Mouse (Mus musculus) testis, postnatal 10 days (tissue): ENCODE data around the gene Ccdc8.

Experiments used
- DNase-seq: peaks from one replicate; pipeline ENCODE4 v3.0.0; 2021; ENCODE audit warnings: low spot score

Gene Ccdc8

GRCm38 (mm10) chr7:16976298-16976697 is 16.2 kb upstream of the Ccdc8 start:
- DNase-seq, result no peak

DNA sequence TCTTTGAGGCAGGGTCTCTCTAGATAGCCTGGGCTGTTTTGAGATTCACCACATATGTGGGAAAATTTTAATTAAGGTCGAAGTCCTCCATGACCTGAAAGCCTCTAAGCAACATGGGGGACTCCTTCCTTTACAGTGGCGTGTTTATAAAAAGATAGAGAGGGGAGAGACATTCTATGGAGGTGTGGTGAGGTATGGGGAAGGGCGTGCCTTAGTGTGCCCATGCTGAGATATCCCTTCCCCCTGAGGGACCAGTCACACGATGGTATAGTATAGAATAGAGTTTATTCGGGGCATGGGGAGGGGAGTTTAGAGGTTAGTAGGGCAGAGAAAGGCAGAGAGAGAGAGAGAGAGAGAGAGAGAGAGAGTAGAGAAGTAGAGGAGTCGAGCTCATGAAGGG is 14.3 kb upstream of the Ccdc8 start:
- no peak for DNase-seq

- no peak for DNase-seq
Measured at GRCm38 (mm10) chr7:16978593-16978992, 13.9 kb upstream of the Ccdc8 start.

- peak; percentile 59 for DNase-seq
Measured at GRCm38 (mm10) chr7:16980348-16980747, 12.2 kb upstream of the Ccdc8 start.

GRCm38 (mm10) chr7:16982859-16983568 is 9.5 kb upstream of the Ccdc8 start, which contains the start of gene Gm42372:
Gene Gm42372 (plus strand): TSS chr7:16983086.
- no peak for DNase-seq

DNA sequence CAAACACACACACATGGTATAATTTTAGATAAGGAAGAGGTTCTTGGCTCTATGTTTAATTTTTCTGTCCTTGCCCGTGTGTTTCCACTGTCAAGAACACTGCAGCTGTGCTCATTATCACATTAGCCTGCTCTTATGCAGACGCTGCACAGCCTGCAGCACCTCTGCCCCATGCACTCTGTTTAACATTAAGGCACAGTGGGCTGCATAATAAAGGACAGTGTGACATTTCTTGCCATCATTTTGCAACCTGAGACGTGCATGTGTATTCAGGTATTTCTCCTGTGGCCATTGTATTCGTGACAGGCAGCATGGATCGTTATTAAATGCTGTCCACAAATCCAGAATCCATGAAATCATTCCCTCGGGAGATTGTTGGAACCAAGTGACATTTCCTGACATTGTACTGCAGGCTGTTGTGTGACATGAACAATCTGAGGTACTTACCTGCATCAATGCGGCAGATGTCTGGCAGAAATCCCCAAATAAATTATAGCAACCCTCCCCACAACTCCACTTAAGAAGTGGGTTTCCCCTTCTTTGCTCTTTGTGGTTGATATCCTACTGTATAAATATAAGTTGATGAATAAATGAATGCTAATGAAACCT is 4.9 kb upstream of the Ccdc8 start:
- no peak for DNase-seq

- peak; percentile 88 for DNase-seq
Measured at GRCm38 (mm10) chr7:16988405-16988804, 4.1 kb upstream of the Ccdc8 start.

- DNase-seq, result no peak
Measured at GRCm38 (mm10) chr7:16990006-16990744, 2.3 kb upstream of the Ccdc8 start.

DNA sequence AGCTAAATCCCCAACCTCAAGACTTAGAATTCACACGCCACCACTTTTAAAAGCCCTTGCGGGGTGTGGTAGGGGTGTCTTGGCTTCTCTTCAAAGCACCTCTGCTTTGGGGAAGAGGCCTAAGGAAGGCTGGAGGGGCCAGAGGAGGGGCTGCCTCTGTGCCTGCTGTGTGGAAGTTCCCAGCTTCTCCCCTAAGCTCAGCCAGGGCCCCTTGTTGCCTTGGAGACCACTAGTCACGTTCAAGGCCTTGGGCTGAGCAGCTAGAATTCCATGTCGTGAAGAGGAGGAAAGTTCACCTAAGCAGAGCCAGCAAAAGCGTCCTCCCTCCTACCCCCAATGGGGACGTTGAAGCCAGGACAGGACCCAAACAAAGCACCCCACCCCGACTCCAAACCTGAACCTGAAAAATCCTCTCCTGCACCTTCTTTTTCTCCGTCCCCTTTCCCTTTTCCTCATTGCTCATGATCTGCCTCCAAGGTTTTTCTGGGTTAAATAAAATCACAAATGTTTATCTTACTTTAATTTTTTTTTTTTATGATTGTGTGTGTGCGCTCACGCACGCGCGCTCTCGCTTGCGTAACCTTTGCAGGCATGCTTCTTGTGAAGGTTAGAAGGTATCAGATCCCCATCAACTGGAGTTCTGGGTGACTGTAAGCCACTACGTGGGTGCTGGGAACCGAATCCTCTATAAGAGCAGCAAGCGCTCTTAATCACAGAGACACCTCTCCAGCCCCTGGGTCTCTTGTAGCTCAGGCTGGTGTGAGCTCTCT is 642 bp upstream of the Ccdc8 start:
- DNase-seq, result peak; percentile 74

DNA sequence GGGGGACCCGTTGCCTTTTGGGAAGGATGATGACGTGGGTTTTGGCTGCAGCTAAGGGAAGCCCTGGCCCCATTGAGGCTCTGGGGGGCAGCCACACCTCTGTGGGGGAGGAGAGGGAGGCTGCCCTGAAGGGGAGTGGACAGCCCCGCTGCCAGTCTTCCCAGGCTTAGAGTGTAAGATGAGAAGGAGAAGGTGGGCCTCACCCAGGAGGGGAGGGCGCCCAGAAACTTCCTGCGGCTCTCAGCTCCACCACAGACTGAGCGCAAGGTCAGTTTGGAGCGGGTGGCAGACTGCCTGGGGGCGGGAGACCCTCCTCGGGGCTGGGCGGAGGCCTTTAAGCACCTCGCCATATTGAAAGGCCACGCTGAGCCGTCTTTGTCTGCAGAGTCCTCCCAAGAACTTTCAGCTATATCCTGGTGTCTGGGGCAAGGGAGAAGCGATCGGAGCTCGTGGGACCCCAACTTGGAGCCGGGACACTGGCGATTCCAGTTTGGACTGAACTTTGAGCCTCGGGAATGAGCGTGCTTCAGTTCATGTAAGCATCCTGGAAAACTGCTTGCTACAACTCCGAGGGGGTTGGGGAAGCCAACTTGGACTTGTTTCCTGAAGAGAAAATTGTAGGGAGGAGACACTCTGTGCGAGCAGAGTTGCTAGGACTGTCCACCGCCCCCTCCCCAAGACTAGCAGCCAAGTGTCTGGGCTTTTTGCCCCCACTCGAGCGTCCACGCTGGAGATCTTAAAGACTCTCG is 1.3 kb downstream of the Ccdc8 start:
- peak; percentile 84 for DNase-seq

- no peak for DNase-seq
Measured at GRCm38 (mm10) chr7:16994400-16994799, 1.9 kb downstream of the Ccdc8 start.

DNA sequence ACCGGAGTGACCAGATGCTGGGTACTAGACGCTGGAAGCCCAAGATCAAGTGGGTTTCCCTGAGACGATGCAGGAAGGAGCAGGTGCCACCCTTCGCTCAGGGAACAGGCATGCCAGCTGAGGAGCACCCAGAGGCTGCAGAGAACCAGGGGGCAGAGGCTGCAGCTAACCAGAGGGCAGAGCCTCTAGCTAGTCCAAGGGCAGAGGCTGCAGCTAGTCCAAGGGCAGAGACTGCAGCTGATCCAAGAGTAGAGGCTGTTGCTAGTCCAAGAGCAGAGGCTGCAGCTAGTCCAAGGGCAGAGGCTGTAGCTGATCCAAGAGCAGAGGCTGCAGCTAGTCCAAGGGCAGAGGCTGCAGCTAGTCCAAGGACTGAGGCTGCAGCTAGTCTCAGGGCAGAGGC is 2.8 kb downstream of the Ccdc8 start:
- DNase-seq, result no peak

DNA sequence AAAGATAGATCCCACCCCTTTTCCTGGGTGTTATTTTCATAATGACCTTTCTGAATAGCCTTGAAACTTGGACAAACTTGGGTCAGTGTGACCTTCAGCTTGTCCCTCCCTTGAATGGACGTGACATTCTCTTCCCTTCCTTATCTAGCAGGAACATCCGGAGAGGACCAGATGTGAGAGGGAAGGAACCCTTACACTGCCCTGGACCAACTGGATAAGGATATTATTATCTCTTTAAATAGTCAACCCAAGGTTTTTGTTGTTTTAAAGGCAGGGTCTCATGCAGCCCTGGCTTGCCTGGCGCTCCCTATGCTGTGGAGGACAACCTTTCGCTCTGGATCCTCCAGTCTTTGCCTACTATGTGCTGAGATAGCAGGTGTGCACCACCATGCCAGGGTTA is 6.7 kb downstream of the Ccdc8 start:
- no peak for DNase-seq

DNA sequence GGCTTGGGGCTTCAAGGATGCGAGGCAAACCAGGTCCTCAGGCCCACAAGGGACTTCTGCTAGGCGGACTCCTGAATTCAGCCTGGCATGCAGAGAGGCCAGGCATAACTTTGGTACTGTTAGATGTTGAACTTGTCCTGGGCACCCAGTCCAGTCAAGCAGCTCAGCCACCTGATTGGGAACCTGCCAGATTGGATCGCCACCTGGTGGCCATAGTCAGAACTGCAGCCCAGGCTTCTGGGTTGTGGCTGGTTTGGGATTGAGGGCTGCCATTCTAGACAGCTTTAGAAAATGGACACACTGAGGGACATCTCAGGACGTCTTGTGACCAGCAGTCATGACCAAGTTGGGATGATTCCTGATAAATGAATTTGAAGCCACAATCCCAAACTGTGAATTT is 7.1 kb downstream of the Ccdc8 start:
- DNase-seq, result peak; percentile 96

- peak; percentile 89 for DNase-seq
Measured at GRCm38 (mm10) chr7:17002375-17003195, 10.1 kb downstream of the Ccdc8 start.

DNA sequence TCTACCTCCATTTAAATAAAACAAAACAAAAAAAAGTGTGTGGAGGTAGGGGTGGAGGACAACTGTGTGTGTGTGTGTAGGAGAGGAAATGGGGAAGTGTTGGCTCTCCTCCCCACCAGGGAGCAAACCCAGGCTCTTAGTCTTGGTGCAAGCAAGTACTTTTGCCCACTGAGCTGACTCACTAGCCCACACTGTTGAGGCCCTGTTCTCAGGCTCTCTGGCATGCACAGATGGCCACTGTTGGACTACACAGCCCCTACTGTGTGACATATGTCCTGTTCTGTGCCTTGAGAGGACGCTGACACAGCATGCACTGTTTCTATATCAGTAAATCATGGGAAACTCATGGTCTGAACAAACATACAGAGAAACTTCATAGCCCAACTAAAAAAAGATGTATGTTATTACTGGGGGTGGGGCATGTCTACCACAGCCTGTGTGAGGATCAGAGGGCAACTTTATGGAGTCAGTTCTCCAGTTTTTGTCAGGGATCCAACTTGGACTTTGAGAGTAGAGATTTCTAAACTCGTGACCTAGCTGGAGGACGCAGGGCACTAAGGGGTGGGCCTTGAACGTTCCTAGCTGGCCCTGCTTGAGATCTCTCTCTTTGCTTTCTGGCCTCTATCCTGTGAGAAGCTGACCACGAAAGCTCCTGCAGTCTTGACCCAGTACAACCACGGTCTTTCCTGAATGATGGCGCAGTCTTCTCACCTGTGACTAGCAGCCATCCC is 10.9 kb downstream of the Ccdc8 start:
- DNase-seq, result no peak

DNA sequence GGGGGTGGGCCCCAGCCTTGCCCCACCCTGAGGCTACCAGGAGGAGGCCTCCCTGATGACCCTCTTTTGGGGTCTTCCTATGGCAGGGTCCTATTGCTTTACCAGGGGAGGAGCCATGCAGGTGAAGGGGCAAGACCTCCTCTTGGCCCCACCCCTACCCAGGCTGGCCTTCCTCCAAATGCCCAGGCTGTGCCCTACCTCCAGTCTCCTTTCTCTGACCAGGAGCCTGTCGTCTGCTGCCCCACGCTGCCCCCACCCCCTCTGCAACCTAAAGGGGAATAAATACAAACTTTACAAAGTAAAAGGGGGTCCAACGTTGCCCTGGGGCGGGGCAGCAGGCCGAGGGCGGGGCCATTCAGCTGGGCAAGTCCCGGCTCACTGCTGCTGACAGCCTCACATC is 12.2 kb downstream of the Ccdc8 start:
- no peak for DNase-seq

- DNase-seq, result no peak
Measured at GRCm38 (mm10) chr7:17007300-17007699, 14.8 kb downstream of the Ccdc8 start.

- DNase-seq, result no peak
Measured at GRCm38 (mm10) chr7:17009326-17010009, 17.0 kb downstream of the Ccdc8 start.

DNA sequence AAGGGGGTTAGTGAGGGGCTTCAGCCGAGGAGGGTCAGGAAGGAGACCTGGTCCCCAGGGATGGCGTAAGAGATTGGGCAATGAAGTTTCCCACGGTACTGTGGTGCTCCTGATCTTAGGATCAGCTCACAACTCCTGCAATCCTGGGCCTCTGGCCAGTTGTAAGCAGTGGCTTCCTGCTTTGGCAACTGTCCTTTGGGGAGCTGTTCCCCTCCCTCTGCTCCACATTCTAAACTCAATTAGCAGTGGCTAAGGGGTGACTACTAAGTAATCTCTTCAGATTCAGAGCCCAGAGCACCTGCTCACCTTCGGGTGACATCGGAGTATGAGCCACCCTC is 17.5 kb downstream of the Ccdc8 start:
- no peak for DNase-seq
